Mouse (Mus musculus) heart, postnatal 25 days (tissue): ENCODE measurements around the gene Ssh3. TPM values are rescaled to one million over a fixed set of nuclear protein-coding genes. Genes with fewer than 3 reads are reported as not detected.
"Not testable (repeated sequence)": the region's sequence is repeated elsewhere in the genome, so short reads cannot be mapped to it uniquely, and the experiment has no call there.

Source experiments
- DNase-seq: peaks from one replicate; pipeline ENCODE4 v3.0.0; 2022; ENCODE audit warnings: low spot score
- intact Hi-C: fragments of 180-260 bp; cut with DNase I; formaldehyde crosslinking; loops from one replicate; pipeline ENCODE4 v1.15.1; 2025
- total RNA-seq, 2 experiments: library from RNA; stranded (reverse); gene quantifications; 2 replicates each; pipeline ENCODE4 v1.2.3; 2021

Gene Ssh3
- total RNA-seq, 2 experiments from 2014 or later, result 5.8 to 6.6 TPM

GRCm38 (mm10) chr19:4257216-4257896 lies 11.6 kb downstream of the Ssh3 start:
- peak; percentile 85 for DNase-seq

GRCm38 (mm10) chr19:4255583-4256162 lies 13.3 kb downstream of the Ssh3 start:
- DNase-seq, result no peak
- intact Hi-C loops, result loop anchor here (2.0 to 5.0 kb wide), 2 partner anchors 49 to 162 kb away; no protein-coding TSS in a partner anchor

More at GRCm38 (mm10) chr19:4257216-4257896, 11.6 kb downstream of the Ssh3 start:
- intact Hi-C loops, result loop anchor here (2.0 to 5.0 kb wide), 2 partner anchors 51 to 160 kb away; no protein-coding TSS in a partner anchor

GRCm38 (mm10) chr19:4254230-4254629 lies 14.8 kb downstream of the Ssh3 start:
- intact Hi-C loops, result no loop called here
- DNase-seq, result no peak

- intact Hi-C loops, DNase-seq: not testable (repeated sequence)
These were observed 20.3 kb downstream of the Ssh3 start for GRCm38 (mm10) chr19:4248683-4249082.

- no peak for DNase-seq
- intact Hi-C loops, result no loop called here
These were observed 22.0 kb downstream of the Ssh3 start for GRCm38 (mm10) chr19:4247010-4247409.

- intact Hi-C loops, result no loop called here
- DNase-seq, result no peak
These were observed 24.2 kb downstream of the Ssh3 start for GRCm38 (mm10) chr19:4244775-4245174.

GRCm38 (mm10) chr19:4242416-4242815 lies 26.6 kb downstream of the Ssh3 start:
- no peak for DNase-seq
- intact Hi-C loops, result no loop called here

- intact Hi-C loops, result no loop called here
These were observed 28.7 kb downstream of the Ssh3 start for GRCm38 (mm10) chr19:4240247-4240668.

GRCm38 (mm10) chr19:4234548-4234947 lies 34.4 kb downstream of the Ssh3 start:
- no peak for DNase-seq
- intact Hi-C loops, result no loop called here

More at GRCm38 (mm10) chr19:4240247-4240668, 28.7 kb downstream of the Ssh3 start:
- DNase-seq, result no peak

GRCm38 (mm10) chr19:4232651-4233050 lies 36.3 kb downstream of the Ssh3 start:
- intact Hi-C loops, result no loop called here
- no peak for DNase-seq

GRCm38 (mm10) chr19:4232186-4232572 lies 36.8 kb downstream of the Ssh3 start:
- intact Hi-C loops, result no loop called here
- no peak for DNase-seq

- intact Hi-C loops, result no loop called here
- peak; percentile 98 for DNase-seq
These were observed 37.5 kb downstream of the Ssh3 start, which contains the start of gene Pold4 for GRCm38 (mm10) chr19:4231253-4232185. Pold4 (plus strand) TSS chr19:4231899.

- DNase-seq, result no peak
- intact Hi-C loops, result no loop called here
These were observed 38.6 kb downstream of the Ssh3 start for GRCm38 (mm10) chr19:4230415-4230814.

- intact Hi-C loops, result loop anchor here (2.0 to 5.0 kb wide), 3 partner anchors 107 to 212 kb away; partner anchors contain the start of gene Pitpnm1
- DNase-seq, result no peak
These were observed 39.4 kb downstream of the Ssh3 start for GRCm38 (mm10) chr19:4229451-4230076.

GRCm38 (mm10) chr19:4228891-4229290 lies 40.1 kb downstream of the Ssh3 start:
- no peak for DNase-seq
- intact Hi-C loops, result loop anchor here (1.0 to 5.0 kb wide), 4 partner anchors 22 to 212 kb away; partner anchors contain the start of gene Pitpnm1

- intact Hi-C loops, result loop anchor here (1.0 to 5.0 kb wide), 4 partner anchors 21 to 211 kb away; partner anchors contain the start of gene Pitpnm1
- DNase-seq, result peak; percentile 63
These were observed 40.9 kb downstream of the Ssh3 start for GRCm38 (mm10) chr19:4227894-4228678.

GRCm38 (mm10) chr19:4227446-4227845 lies 41.5 kb downstream of the Ssh3 start:
- DNase-seq, result no peak
- intact Hi-C loops, result loop anchor here (5.0 kb wide), 2 partner anchors 105 to 210 kb away; no protein-coding TSS in a partner anchor

GRCm38 (mm10) chr19:4226779-4227178 lies 42.2 kb downstream of the Ssh3 start:
- DNase-seq, result no peak
- intact Hi-C loops, result loop anchor here (5.0 kb wide), 2 partner anchors 104 to 209 kb away; no protein-coding TSS in a partner anchor

GRCm38 (mm10) chr19:4222165-4222564 lies 46.8 kb downstream of the Ssh3 start:
- intact Hi-C loops, result no loop called here
- no peak for DNase-seq
